18 mouse cellular contexts compared by ENCODE assay signal in the genomic region with DNA sequence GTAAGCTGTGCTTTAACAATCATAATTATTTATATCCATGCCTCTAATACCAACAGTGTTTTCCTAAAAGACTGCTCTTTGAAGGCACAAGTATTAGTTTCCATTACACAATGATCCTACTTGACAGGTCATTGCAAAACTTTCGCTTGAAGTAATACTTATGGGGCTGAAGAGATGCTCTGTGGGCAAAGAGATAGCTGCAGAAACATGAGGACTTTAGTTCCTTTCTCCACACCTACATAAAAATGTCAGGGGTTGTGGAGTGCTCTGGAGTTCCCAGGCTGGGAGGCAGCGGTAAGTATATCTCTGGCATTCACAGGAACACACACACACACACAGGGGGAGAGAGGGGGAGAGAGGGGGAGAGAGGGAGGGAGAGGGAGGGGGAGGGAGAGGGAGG.
"Had no signal": no experiment of that assay in that cellular context is flagged by ENCODE, and none has a peak within 500 bp of the region (broad histone marks: within the 10 kb centered on the region; RNA-seq: fewer than 3 reads in every experiment).

No protein-coding gene starts in this region.

- DNase-seq: kidney, adult 2 months; kidney, postnatal 25 days; liver; lung, embryonic 14.5 days; retina, postnatal 1 day; right cerebral cortex, postnatal 4 days; thymus, adult 2 months; thymus, postnatal 14 days; thymus, postnatal 4 days had no signal

- H3K4me3 ChIP-seq: limb, embryonic 10.5 days; limb, embryonic 13.5 days; liver, embryonic 12.5 days; liver, embryonic 15.5 days; megakaryocyte, embryonic 14.5 days; midbrain, embryonic 10.5 days; midbrain, embryonic 13.5 days; myocyte; neural tube, embryonic 13.5 days had no signal

- H3K4me1 ChIP-seq: limb, embryonic 10.5 days; limb, embryonic 13.5 days; liver, embryonic 12.5 days; liver, embryonic 15.5 days; megakaryocyte, embryonic 14.5 days; midbrain, embryonic 13.5 days had no signal
